Mouse (Mus musculus) megakaryocyte progenitor cell, adult 5-6 weeks (primary cell): ENCODE results near the gene Matk. TPM values are rescaled to one million over a fixed set of nuclear protein-coding genes. Genes with fewer than 3 reads are reported as not detected.

Experiments
- ATAC-seq: replicated peaks from 2 replicates; pipeline ENCODE4 v1.8.0; 2016; ENCODE audit warnings: mild to moderate bottlenecking, moderate TSS enrichment, inconsistent platforms; ENCODE audit not compliant: poor library complexity
- total RNA-seq, 2 experiments: library from RNA; stranded (forward) in 1 of 2; stranded (reverse) in 1 of 2; fragments of 157-497, 149-512 nt in 1 of 2; fragments of 200-1000 nt in 1 of 2; gene quantifications; 2 replicates each; pipeline versions ENCODE4 v1.2.3 to v1.2.4; 2015 to 2017

Matk gene
- total RNA-seq, 2 experiments from 2014 or later, result 10.2 to 32.7 TPM

DNA sequence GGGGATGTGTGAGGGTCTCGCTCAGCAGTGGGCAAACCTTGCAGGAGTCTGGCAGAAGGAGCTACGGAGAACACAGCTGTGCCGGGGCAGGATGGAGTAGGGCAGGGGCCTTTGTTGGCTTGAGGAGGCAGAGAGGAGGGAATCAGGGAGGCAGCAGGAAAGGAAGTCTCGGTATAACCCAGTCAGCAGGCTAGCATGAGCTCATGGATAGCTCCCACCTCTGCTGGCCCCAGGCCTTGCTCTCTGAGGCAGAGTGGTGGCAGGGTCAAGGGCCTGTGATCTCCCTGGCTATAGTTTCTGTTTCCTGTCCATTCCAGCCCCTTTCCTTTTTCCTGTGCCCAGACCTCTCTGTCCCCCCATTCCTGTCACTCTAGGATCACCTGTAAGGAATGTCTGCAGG, 49.6 kb downstream of the Matk start:
- ATAC-seq, result no peak

DNA sequence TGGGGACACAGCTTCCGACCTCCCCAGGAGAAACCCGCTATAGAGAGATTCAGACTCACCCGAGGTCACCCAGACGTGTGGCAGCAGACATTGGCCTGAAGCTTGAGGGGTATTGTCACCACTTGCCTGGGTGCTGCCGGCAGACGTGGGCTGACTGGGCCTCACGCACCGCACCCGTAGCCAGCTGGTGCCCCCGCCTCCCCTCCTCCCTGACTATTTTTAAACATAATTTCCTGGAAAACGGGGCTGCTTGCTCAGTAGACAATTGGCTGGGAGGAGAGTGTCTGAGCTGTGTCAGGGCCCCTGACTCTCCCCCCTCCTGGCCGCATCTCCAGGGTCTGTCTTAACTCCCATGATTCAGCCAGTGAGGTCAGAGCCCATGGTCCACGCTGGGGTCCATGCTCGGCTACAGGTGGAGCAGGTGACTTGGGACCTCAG, 50.1 kb downstream of the Matk start:
- no peak for ATAC-seq

DNA sequence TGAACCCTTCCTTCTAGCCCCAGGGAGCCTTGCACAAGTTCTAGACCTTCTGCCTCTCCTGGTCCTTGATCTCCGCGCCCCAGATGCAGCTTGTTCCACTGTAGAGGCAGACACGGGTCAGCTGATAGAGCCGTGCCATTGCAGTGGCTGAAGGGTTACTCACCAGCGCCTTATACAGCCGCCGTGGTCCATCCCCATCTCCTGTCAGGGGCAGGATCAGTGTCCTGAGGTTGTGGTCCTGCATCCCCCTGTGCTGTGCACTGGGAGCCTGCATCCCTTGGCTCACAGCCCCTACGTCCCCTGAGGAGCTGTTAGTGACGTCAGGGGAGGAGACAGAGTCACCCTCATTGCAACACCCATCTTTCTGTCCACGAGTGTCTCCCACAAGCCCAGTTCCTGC, 50.5 kb downstream of the Matk start:
- peak; percentile 30 for ATAC-seq

DNA sequence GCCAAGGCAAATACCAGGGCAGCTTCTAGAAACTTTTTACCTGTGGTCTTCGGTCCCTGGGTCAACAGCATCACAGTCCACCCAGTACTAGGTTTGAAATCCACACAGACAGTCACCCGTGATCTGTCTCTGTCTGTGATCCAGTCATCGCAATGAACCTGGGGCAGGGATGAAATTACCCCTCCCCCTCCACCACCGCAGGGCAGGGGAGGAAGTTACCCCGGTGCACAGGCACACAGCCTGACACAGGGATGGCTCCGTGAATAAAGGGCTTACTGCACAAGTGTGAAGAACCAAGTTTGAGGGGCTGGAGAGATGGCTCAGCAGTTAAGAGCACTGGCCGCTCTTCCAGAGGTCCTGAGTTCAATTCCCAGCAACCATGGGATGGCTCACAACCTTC, 51.0 kb downstream of the Matk start:
- 0 out of 2 replicates have a peak, but pooled peaks have one; percentile 24 for ATAC-seq

DNA sequence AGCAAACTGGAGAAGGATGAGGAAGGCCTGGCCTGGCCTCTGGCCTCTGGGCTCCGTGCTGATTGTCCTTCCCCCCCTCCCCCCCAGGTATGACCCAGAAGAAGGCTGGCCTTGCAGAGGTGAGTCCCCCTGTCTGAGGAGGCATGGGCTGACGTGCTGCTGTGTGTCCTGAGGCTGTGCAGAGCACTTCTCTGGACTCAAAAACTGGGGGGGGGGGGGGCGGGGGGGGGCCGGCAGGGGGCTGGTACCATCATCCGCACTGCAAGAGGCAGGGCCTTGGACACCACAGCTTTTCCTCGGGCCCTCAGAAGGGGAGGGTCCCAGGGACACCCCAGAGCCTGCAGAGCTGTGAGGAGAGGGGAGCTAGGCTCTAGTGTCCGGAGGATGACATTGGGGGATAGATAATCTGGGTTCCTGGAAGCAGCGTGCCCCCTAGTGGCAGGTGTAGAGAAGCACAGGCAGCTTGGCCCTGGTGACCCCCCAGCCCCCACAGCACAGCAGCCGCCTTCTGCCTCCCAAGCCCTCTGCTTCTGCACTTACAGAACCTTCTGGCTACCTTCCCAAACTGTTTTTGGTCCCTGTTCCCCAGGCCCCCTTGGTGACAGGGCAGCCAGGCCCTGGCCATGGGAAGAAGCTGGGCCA, 52.0 kb downstream of the Matk start:
- peak; percentile 84 for ATAC-seq

DNA sequence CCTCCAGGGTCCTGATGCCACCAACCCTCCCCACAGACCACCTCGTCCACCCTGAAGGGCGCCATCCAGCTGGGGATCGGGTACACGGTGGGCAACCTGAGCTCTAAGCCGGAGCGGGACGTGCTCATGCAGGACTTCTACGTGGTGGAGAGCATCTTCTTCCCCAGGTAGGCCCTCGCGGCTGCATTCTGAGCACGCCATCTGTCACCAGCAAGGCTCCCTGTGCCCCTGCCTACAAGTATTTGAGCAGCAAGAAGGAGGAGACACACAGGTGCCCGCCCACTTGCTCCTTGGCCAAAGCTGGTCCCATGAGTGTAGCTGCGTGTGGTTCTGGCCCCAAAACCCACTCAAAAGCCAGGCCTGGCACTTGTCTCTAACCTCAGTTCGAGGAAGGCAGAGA, 52.9 kb downstream of the Matk start:
- no peak for ATAC-seq

DNA sequence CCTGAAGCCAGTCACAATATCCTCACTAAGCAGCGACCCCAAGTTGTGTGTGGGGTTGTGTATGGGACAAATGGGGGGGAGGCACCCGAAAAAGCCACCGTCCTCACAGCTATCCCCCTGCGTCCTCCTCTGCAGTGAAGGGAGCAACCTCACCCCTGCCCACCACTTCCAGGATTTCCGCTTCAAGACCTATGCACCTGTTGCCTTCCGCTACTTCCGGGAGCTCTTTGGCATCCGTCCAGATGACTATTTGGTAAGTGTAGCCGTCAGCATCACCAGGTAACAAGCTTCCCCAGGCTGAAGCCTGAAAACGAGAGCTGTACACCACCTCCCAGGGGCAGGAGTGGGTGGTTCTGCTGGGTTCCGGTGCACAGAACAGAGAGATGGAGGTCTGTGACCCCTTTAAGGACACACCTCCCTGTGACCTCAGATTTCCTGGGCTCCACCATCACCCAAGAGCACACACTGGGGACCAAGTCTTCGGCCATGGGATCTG, 53.5 kb downstream of the Matk start:
- no peak for ATAC-seq

DNA sequence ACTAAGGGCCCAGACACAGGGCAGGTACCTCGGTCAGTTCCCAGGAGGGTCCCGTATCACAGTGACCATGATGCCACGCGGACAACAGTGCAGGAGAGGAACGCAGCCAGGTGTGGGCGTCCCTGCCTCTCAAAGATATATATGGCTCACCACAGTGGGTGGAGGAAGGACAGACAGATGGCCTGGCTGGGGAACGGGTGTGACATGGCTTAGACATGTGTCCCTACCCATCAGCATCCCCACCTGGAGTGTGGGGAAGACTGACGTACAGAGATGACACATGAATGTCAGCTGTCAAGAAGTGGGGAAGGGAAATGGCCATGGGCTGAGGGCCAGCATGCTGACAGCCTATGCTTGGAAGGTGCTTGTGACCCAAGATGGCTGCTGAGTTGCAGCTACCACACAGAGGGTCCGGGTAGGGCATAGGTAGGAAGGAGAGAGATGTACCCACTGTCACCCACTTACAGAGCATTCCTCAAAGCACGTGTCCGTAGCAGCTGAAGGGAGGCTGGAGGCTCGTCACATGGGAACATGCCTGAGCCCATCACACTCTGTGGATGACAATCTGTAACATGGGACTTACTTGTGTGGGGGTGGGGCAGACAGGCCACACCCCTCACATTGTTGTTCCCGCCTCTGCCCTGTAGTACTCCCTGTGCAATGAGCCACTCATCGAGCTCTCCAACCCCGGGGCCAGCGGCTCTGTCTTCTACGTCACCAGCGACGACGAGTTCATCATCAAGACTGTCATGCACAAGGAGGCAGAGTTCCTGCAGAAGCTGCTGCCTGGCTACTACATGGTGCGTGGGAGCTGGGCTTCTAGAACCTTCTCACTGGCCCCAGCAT, 54.3 kb downstream of the Matk start:
- no peak for ATAC-seq

DNA sequence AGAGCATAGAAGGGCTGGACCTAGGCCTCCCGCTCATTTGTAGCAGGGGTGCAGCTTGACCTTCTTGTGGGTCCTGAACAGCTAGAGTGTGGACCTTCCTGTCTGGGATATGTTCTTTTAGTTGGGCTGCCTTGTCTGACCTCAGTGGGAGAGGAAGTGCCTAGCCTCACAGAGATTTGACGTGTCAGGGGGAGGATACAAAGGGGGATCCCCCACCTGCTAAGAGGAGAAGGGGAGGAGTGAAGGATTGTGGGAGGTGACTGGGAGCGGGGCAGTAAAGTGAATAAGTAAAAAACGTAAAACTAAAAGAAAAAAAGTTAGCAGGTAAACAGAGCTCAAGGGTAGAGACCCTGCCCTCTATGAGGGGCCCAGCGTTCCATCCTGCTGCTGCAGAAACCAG, 56.8 kb downstream of the Matk start:
- no peak for ATAC-seq

Other genes with a start within 250 kb of the Matk start
Only the 30 nearest of the 34 such genes appear.
- gene Diras1, start 227.3 kb upstream of the Matk start, total RNA-seq (2015), result not detected in 2 replicates
- not detected in 2 replicates for gene Diras1, start 227.3 kb upstream of the Matk start, total RNA-seq (2017)
- 1.9 and 2.3 TPM in 2 replicates for gene Slc39a3, start 215.5 kb upstream of the Matk start, total RNA-seq (2015)
- gene Slc39a3, start 215.5 kb upstream of the Matk start, total RNA-seq (2017), result 4.2 and 5.0 TPM in 2 replicates
- gene Sgta, start 192.8 kb upstream of the Matk start, total RNA-seq (2015), result 27.0 and 37.6 TPM in 2 replicates
- 31.1 and 31.7 TPM in 2 replicates for gene Sgta, start 192.8 kb upstream of the Matk start, total RNA-seq (2017)
- 12.7 and 15.6 TPM in 2 replicates for gene Thop1, start 182.9 kb upstream of the Matk start, total RNA-seq (2015)
- 28.0 and 28.7 TPM in 2 replicates for gene Thop1, start 182.9 kb upstream of the Matk start, total RNA-seq (2017)
- gene Creb3l3, start 154.1 kb upstream of the Matk start, total RNA-seq (2015), result 0.54 and 0.88 TPM in 2 replicates
- gene Creb3l3, start 154.1 kb upstream of the Matk start, total RNA-seq (2017), result 0.30 and 0.58 TPM in 2 replicates
- 34.4 and 42.5 TPM in 2 replicates for gene Map2k2, start 147.0 kb upstream of the Matk start, total RNA-seq (2015)
- gene Map2k2, start 147.0 kb upstream of the Matk start, total RNA-seq (2017), result 50.1 and 54.9 TPM in 2 replicates
- gene Zbtb7a, start 117.7 kb upstream of the Matk start, total RNA-seq (2015), result 17.4 and 18.9 TPM in 2 replicates
- 7.7 and 8.6 TPM in 2 replicates for gene Zbtb7a, start 117.7 kb upstream of the Matk start, total RNA-seq (2017)
- 9.4 and 10.0 TPM in 2 replicates for gene Pias4, start 85.0 kb upstream of the Matk start, total RNA-seq (2015)
- gene Pias4, start 85.0 kb upstream of the Matk start, total RNA-seq (2017), result 9.4 and 9.8 TPM in 2 replicates
- 526 and 599 TPM in 2 replicates for gene Eef2, start 76.3 kb upstream of the Matk start, total RNA-seq (2015)
- gene Eef2, start 76.3 kb upstream of the Matk start, total RNA-seq (2017), result 1,508 and 1,553 TPM in 2 replicates
- gene Dapk3, start 69.9 kb upstream of the Matk start, total RNA-seq (2015), result 15.5 and 17.2 TPM in 2 replicates
- gene Dapk3, start 69.9 kb upstream of the Matk start, total RNA-seq (2017), result 37.2 and 54.7 TPM in 2 replicates
- gene 4930442H23Rik, start 69.1 kb upstream of the Matk start, total RNA-seq (2015), result not detected in 2 replicates
- gene 4930442H23Rik, start 69.1 kb upstream of the Matk start, total RNA-seq (2017), result not detected in 2 replicates
- not detected in 2 replicates for gene Nmrk2, start 50.9 kb upstream of the Matk start, total RNA-seq (2015)
- gene Nmrk2, start 50.9 kb upstream of the Matk start, total RNA-seq (2017), result not detected in 2 replicates
- not detected in 2 replicates for gene Atcay, start 22.1 kb upstream of the Matk start, total RNA-seq (2015)
- not detected in 2 replicates for gene Atcay, start 22.1 kb upstream of the Matk start, total RNA-seq (2017)
- gene Zfr2, start 19.8 kb upstream of the Matk start, total RNA-seq (2015), result 0.05 TPM in 1 of 2 replicates, not detected in the other
- gene Zfr2, start 19.8 kb upstream of the Matk start, total RNA-seq (2017), result 0.17 TPM in 1 of 2 replicates, not detected in the other
- gene Mrpl54, start 14.0 kb downstream of the Matk start, total RNA-seq (2015), result 95.1 and 97.1 TPM in 2 replicates
- gene Mrpl54, start 14.0 kb downstream of the Matk start, total RNA-seq (2017), result 155 and 196 TPM in 2 replicates
- gene Apba3, start 14.0 kb downstream of the Matk start, total RNA-seq (2015), result 15.5 and 20.2 TPM in 2 replicates
- gene Apba3, start 14.0 kb downstream of the Matk start, total RNA-seq (2017), result 10.5 and 16.9 TPM in 2 replicates
- gene Tjp3, start 38.6 kb downstream of the Matk start, total RNA-seq (2015), result 2.3 TPM in 2 replicates
- 3.9 and 5.2 TPM in 2 replicates for gene Tjp3, start 38.6 kb downstream of the Matk start, total RNA-seq (2017)
- gene Pip5k1c, start 40.0 kb downstream of the Matk start, total RNA-seq (2015), result 18.9 and 24.6 TPM in 2 replicates
- gene Pip5k1c, start 40.0 kb downstream of the Matk start, total RNA-seq (2017), result 32.4 and 37.4 TPM in 2 replicates
- 7.1 and 7.6 TPM in 2 replicates for gene Cactin, start 68.2 kb downstream of the Matk start, total RNA-seq (2015)
- gene Cactin, start 68.2 kb downstream of the Matk start, total RNA-seq (2017), result 30.8 and 32.7 TPM in 2 replicates
- 0.20 and 0.47 TPM in 2 replicates for gene Tbxa2r, start 75.8 kb downstream of the Matk start, total RNA-seq (2015)
- gene Tbxa2r, start 75.8 kb downstream of the Matk start, total RNA-seq (2017), result 0.47 TPM in 1 of 2 replicates, not detected in the other
- 0.32 TPM in 1 of 2 replicates, not detected in the other for gene Gipc3, start 90.3 kb downstream of the Matk start, total RNA-seq (2015)
- 0.17 TPM in 1 of 2 replicates, not detected in the other for gene Gipc3, start 90.3 kb downstream of the Matk start, total RNA-seq (2017)
- gene Hmg20b, start 97.5 kb downstream of the Matk start, total RNA-seq (2015), result 24.5 and 29.0 TPM in 2 replicates
- 22.2 and 32.3 TPM in 2 replicates for gene Hmg20b, start 97.5 kb downstream of the Matk start, total RNA-seq (2017)
- 6.7 and 7.0 TPM in 2 replicates for gene Mfsd12, start 104.6 kb downstream of the Matk start, total RNA-seq (2015)
- 12.1 and 12.6 TPM in 2 replicates for gene Mfsd12, start 104.6 kb downstream of the Matk start, total RNA-seq (2017)
- gene 4930404N11Rik, start 112.9 kb downstream of the Matk start, total RNA-seq (2015), result 0.59 and 0.99 TPM in 2 replicates
- gene 4930404N11Rik, start 112.9 kb downstream of the Matk start, total RNA-seq (2017), result 0.92 and 2.2 TPM in 2 replicates
- gene Fzr1, start 125.6 kb downstream of the Matk start, total RNA-seq (2015), result 17.1 and 21.7 TPM in 2 replicates
- 17.3 and 17.8 TPM in 2 replicates for gene Fzr1, start 125.6 kb downstream of the Matk start, total RNA-seq (2017)
- gene Dohh, start 131.5 kb downstream of the Matk start, total RNA-seq (2015), result 9.3 and 13.7 TPM in 2 replicates
- 36.5 and 52.5 TPM in 2 replicates for gene Dohh, start 131.5 kb downstream of the Matk start, total RNA-seq (2017)
- 2.6 and 3.0 TPM in 2 replicates for gene Gm48551, start 131.5 kb downstream of the Matk start, total RNA-seq (2015)
- gene Gm48551, start 131.5 kb downstream of the Matk start, total RNA-seq (2017), result 0.62 and 1.7 TPM in 2 replicates
- gene Gm48552, start 136.1 kb downstream of the Matk start, total RNA-seq (2015), result not detected in 2 replicates
- gene Gm48552, start 136.1 kb downstream of the Matk start, total RNA-seq (2017), result 0.46 TPM in 1 of 2 replicates, not detected in the other
- gene Smim24, start 140.1 kb downstream of the Matk start, total RNA-seq (2015), result 31.0 and 31.4 TPM in 2 replicates
- 7.5 and 17.1 TPM in 2 replicates for gene Smim24, start 140.1 kb downstream of the Matk start, total RNA-seq (2017)
- gene Nfic, start 202.7 kb downstream of the Matk start, total RNA-seq (2015), result 35.5 and 36.8 TPM in 2 replicates
- gene Nfic, start 202.7 kb downstream of the Matk start, total RNA-seq (2017), result 4.0 and 5.0 TPM in 2 replicates